Mouse (Mus musculus): ENCODE results near the gene Lgsn. TPM values are rescaled to one million over a fixed set of nuclear protein-coding genes. Genes with fewer than 3 reads are reported as not detected.
A peak's percentile ranks its signal among the peaks of the same experiment; 100 is the strongest.

Gene Lgsn
- polyA plus RNA-seq, 1 experiment from 2014 or later = not detected

DNA sequence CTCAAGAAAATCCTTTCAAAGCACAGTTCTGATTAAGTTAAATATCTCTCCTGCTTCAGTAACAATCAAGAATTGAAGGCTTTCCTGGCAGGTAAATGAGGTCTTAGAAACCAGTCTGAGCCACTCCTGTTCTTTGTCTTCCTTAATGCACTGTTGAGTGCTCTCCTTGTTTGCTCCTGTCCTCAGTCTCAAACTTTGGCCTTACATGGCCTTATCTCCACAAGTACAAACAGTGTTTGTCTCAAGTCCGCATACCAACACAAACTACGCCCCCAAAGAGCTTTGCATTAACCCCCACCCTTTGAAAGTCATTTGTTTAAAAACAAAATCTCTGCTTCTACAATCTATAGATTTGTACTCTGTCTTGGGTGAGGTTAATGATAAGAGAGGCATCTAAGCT is 20.0 kb upstream of the Lgsn start:
- no peak overlapping the region for H3K9ac ChIP-seq (ENCODE audit: low read depth, low read length)
- H3K27me3 ChIP-seq (ENCODE audit: control insufficient read depth, insufficient read depth, low read length) = no peaks in the 10 kb centered on the region
- no peaks in the 10 kb centered on the region for H3K36me3 ChIP-seq (ENCODE audit: control insufficient read depth, insufficient read depth, low read length)
- ATAC-seq (replicated peaks; ENCODE audit: insufficient number of reproducible peaks, low FRiP score, low TSS enrichment) = no peak
- WGBS (ENCODE audit: insufficient replicate concordance) = 41% methylated on average over 2 of the region's 2 CpGs
- no peaks in the 10 kb centered on the region for H3K9me3 ChIP-seq (replicated peaks; ENCODE audit: control insufficient read depth, low read length)
- no peak overlapping the region for H3K27ac ChIP-seq (ENCODE audit: low read depth, low read length)
- H3K4me1 ChIP-seq (ENCODE audit: control insufficient read depth, insufficient read depth, low read length) = no peaks in the 10 kb centered on the region
- no peak overlapping the region for H3K4me3 ChIP-seq (ENCODE audit: low read depth, low read length)
- H3K4me2 ChIP-seq = no peak overlapping the region

DNA sequence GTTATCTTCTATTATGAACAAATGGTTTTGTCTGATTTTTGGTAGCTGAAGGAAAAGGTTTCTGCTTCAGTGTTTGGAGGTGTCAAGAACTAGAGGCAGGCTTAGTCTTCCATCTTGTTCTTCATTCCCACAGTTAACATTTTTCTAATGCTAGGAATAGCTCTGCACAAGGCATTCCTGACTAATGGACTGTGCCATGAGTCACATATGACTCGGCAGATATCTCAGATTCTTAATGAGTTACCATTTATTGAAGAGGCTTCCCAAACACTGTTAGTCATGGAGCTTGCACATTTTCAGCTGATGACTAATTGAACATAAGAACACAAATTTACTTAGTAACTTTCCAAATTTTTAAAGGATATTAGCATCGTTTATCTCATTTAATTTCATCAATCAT is 19.3 kb upstream of the Lgsn start:
- WGBS (ENCODE audit: insufficient replicate concordance) = 70% methylated on average over 2 of the region's 2 CpGs
- Histone ChIP-seq H3K9me3 (replicated peaks; ENCODE audit: control insufficient read depth, low read length) (no peaks in the 10 kb centered on the region), H3K27ac (ENCODE audit: low read depth, low read length) (no peak overlapping the region), H3K36me3 (ENCODE audit: control insufficient read depth, insufficient read depth, low read length) (no peaks in the 10 kb centered on the region), H3K4me3 (ENCODE audit: low read depth, low read length) (no peak overlapping the region), H3K4me1 (ENCODE audit: control insufficient read depth, insufficient read depth, low read length) (no peaks in the 10 kb centered on the region), H3K4me2 (no peak overlapping the region), H3K27me3 (ENCODE audit: control insufficient read depth, insufficient read depth, low read length) (no peaks in the 10 kb centered on the region), H3K9ac (ENCODE audit: low read depth, low read length) (no peak overlapping the region)
- ATAC-seq (replicated peaks; ENCODE audit: insufficient number of reproducible peaks, low FRiP score, low TSS enrichment) = no peak

GRCm38 (mm10) chr1:31164527-31165189 is 11.5 kb upstream of the Lgsn start:
- Histone ChIP-seq H3K27me3 (ENCODE audit: control insufficient read depth, insufficient read depth, low read length) (no peaks in the 10 kb centered on the region), H3K27ac (ENCODE audit: low read depth, low read length) (no peak overlapping the region), H3K9ac (ENCODE audit: low read depth, low read length) (no peak overlapping the region), H3K9me3 (replicated peaks; ENCODE audit: control insufficient read depth, low read length) (no peaks in the 10 kb centered on the region), H3K36me3 (ENCODE audit: control insufficient read depth, insufficient read depth, low read length) (no peaks in the 10 kb centered on the region), H3K4me2 (no peak overlapping the region), H3K4me1 (ENCODE audit: control insufficient read depth, insufficient read depth, low read length) (no peaks in the 10 kb centered on the region), H3K4me3 (ENCODE audit: low read depth, low read length) (no peak overlapping the region)
- ATAC-seq (replicated peaks; ENCODE audit: insufficient number of reproducible peaks, low FRiP score, low TSS enrichment) = peak; percentile 55; the same call in 1 of the 2 replicates
- WGBS (ENCODE audit: insufficient replicate concordance) = 50% methylated on average over 18 of the region's 18 CpGs

GRCm38 (mm10) chr1:31165326-31166121 is 10.7 kb upstream of the Lgsn start:
- H3K4me3 ChIP-seq (ENCODE audit: low read depth, low read length) = no peak overlapping the region
- 83% methylated on average over 7 of the region's 7 CpGs for WGBS (ENCODE audit: insufficient replicate concordance)
- ATAC-seq (replicated peaks; ENCODE audit: insufficient number of reproducible peaks, low FRiP score, low TSS enrichment) = no peak

GRCm38 (mm10) chr1:31175401-31175800 is 800 bp upstream of the Lgsn start:
- no peaks in the 10 kb centered on the region for H3K27me3 ChIP-seq (ENCODE audit: control insufficient read depth, insufficient read depth, low read length)
- H3K9ac ChIP-seq (ENCODE audit: low read depth, low read length) = no peak overlapping the region
- H3K27ac ChIP-seq (ENCODE audit: low read depth, low read length) = no peak overlapping the region
- ATAC-seq (replicated peaks; ENCODE audit: insufficient number of reproducible peaks, low FRiP score, low TSS enrichment) = no peak
- no peaks in the 10 kb centered on the region for H3K36me3 ChIP-seq (ENCODE audit: control insufficient read depth, insufficient read depth, low read length)
- no peak overlapping the region for H3K4me3 ChIP-seq (ENCODE audit: low read depth, low read length)
- 71% methylated on average over 3 of the region's 3 CpGs for WGBS (ENCODE audit: insufficient replicate concordance)
- no peaks in the 10 kb centered on the region for H3K4me1 ChIP-seq (ENCODE audit: control insufficient read depth, insufficient read depth, low read length)
- H3K4me2 ChIP-seq = no peak overlapping the region
- H3K9me3 ChIP-seq (replicated peaks; ENCODE audit: control insufficient read depth, low read length) = no peaks in the 10 kb centered on the region

More at GRCm38 (mm10) chr1:31165326-31166121, 10.7 kb upstream of the Lgsn start:
- no peak overlapping the region for H3K4me2 ChIP-seq
- no peaks in the 10 kb centered on the region for H3K9me3 ChIP-seq (replicated peaks; ENCODE audit: control insufficient read depth, low read length)
- H3K9ac ChIP-seq (ENCODE audit: low read depth, low read length) = no peak overlapping the region
- no peaks in the 10 kb centered on the region for H3K4me1 ChIP-seq (ENCODE audit: control insufficient read depth, insufficient read depth, low read length)
- no peaks in the 10 kb centered on the region for H3K27me3 ChIP-seq (ENCODE audit: control insufficient read depth, insufficient read depth, low read length)
- H3K36me3 ChIP-seq (ENCODE audit: control insufficient read depth, insufficient read depth, low read length) = no peaks in the 10 kb centered on the region
- H3K27ac ChIP-seq (ENCODE audit: low read depth, low read length) = no peak overlapping the region

DNA sequence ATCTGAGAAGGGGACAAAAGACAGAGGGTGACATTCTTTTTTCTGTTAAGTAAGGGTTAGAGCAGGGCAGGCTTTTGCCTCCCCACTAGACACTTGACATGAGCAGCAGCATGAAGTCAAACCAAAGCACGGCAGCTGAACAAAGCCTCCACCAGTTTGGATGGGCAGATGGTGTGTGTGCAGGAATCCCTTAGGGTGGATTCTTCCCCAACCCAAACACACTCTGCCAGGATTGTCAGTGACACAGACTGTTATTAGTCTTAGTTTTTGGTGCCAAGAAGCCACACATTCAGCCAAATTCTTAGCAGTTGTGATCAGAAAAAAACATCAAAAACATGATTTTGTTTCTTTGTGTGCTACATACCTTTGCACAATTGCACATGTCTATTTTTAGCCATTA is 2.1 kb downstream of the Lgsn start:
- Histone ChIP-seq H3K4me1 (ENCODE audit: control insufficient read depth, insufficient read depth, low read length) (no peaks in the 10 kb centered on the region), H3K4me2 (no peak overlapping the region), H3K27ac (ENCODE audit: low read depth, low read length) (no peak overlapping the region), H3K9me3 (replicated peaks; ENCODE audit: control insufficient read depth, low read length) (no peaks in the 10 kb centered on the region), H3K36me3 (ENCODE audit: control insufficient read depth, insufficient read depth, low read length) (no peaks in the 10 kb centered on the region), H3K27me3 (ENCODE audit: control insufficient read depth, insufficient read depth, low read length) (no peaks in the 10 kb centered on the region), H3K9ac (ENCODE audit: low read depth, low read length) (no peak overlapping the region), H3K4me3 (ENCODE audit: low read depth, low read length) (no peak overlapping the region)
- ATAC-seq (replicated peaks; ENCODE audit: insufficient number of reproducible peaks, low FRiP score, low TSS enrichment) = no peak
- WGBS (ENCODE audit: insufficient replicate concordance) = 57% methylated on average over 1 of the region's 1 CpGs

DNA sequence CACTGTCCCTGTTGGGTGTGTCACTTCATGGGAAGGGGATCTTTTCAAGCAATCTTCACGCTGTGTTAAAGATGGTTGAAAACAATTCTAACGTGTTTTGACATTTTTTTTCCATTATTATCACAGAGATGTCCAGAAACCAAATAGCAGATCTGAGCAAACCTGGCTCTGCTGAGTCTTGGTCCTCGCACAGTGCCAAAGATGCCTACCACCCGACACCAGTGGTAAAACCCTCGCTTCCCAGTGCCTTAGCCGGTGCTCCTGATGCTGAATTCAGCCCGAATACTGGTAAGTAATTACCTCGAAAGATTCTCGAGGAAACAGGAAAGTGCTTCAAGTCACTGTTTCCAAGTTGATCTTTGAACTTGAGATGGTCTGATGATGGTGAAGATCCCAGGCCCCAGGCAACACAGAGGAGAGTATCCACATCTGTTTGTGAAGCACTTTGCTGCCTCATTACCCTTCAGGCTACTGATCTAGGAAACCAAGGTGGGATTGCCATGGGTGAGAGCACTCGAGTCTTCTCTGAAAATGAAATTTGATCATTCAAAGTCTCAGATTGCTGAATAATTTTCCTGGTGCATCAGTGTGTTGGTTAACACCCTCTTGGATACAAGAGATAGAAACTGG is 14.2 kb downstream of the Lgsn start:
- Histone ChIP-seq H3K27me3 (ENCODE audit: control insufficient read depth, insufficient read depth, low read length) (no peaks in the 10 kb centered on the region), H3K27ac (ENCODE audit: low read depth, low read length) (no peak overlapping the region), H3K9me3 (replicated peaks; ENCODE audit: control insufficient read depth, low read length) (no peaks in the 10 kb centered on the region), H3K4me3 (ENCODE audit: low read depth, low read length) (no peak overlapping the region), H3K36me3 (ENCODE audit: control insufficient read depth, insufficient read depth, low read length) (no peaks in the 10 kb centered on the region), H3K4me2 (no peak overlapping the region), H3K4me1 (ENCODE audit: control insufficient read depth, insufficient read depth, low read length) (no peaks in the 10 kb centered on the region), H3K9ac (ENCODE audit: low read depth, low read length) (no peak overlapping the region)
- 73% methylated on average over 10 of the region's 10 CpGs for WGBS (ENCODE audit: insufficient replicate concordance)
- no peak for ATAC-seq (replicated peaks; ENCODE audit: insufficient number of reproducible peaks, low FRiP score, low TSS enrichment)

- H3K9ac ChIP-seq (ENCODE audit: low read depth, low read length) = no peak overlapping the region
- H3K4me1 ChIP-seq (ENCODE audit: control insufficient read depth, insufficient read depth, low read length) = no peaks in the 10 kb centered on the region
- H3K36me3 ChIP-seq (ENCODE audit: control insufficient read depth, insufficient read depth, low read length) = no peaks in the 10 kb centered on the region
- no peak overlapping the region for H3K4me2 ChIP-seq
- no peak for ATAC-seq (replicated peaks; ENCODE audit: insufficient number of reproducible peaks, low FRiP score, low TSS enrichment)
- no peak overlapping the region for H3K27ac ChIP-seq (ENCODE audit: low read depth, low read length)
- WGBS (ENCODE audit: insufficient replicate concordance) = 48% methylated on average over 1 of the region's 1 CpGs
- H3K27me3 ChIP-seq (ENCODE audit: control insufficient read depth, insufficient read depth, low read length) = no peaks in the 10 kb centered on the region
- no peak overlapping the region for H3K4me3 ChIP-seq (ENCODE audit: low read depth, low read length)
- no peaks in the 10 kb centered on the region for H3K9me3 ChIP-seq (replicated peaks; ENCODE audit: control insufficient read depth, low read length)
These were observed 19.4 kb downstream of the Lgsn start for GRCm38 (mm10) chr1:31195633-31196032.

All from heart, embryonic 11.5 days (tissue).